Mouse (Mus musculus): ENCODE measurements around the gene Gm38431.
A peak's percentile ranks its signal among the peaks of the same experiment; 100 is the strongest.
"Not testable (repeated sequence)": the region's sequence is repeated elsewhere in the genome, so short reads cannot be mapped to it uniquely, and the experiment has no call there.

Gene Gm38431

DNA sequence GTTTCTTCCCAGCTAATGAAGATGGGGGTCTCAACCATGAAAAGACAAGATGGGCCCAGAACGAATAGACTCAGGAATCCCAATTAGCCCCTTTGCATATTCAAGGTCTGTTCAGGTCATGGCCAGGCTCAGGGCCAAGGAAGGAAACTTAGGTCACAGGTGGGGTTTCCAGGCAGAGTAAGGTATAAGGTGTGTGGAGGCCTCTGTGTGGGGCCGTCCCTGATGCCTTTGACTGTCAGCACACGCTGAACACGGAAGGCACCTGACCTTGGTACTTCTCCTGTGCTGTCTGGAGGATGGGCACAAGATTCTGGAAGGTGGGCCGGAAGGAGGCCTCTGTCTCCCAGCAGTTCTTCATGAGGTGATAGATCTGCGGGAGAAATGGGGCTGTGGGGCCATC lies 13.0 kb upstream of the Gm38431 start:
- no peak for DNase-seq

DNA sequence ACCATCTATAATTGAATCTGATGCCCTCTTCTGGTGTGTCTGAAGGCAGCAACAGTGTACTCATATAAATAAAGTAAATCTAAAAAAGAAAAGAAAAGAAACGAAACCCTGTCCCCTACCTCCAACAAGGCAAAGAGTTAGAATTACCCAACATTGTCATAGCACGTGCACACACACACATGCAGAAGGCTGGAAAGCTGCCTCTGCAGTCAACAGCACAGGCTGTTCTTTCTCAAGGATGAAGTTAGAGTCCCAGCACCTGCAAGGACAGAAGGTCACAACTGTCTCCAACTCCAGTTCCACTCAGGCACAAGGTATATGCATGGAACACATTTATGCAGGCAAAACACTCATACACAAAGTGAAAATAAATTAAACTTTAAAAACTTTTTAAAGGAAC lies 10.3 kb upstream of the Gm38431 start:
- no peak for DNase-seq

GRCm38 (mm10) chr9:21100447-21101161 lies 8.8 kb upstream of the Gm38431 start:
- no peak for DNase-seq

- peak; percentile 90 for DNase-seq
These were observed 6.0 kb upstream of the Gm38431 start for GRCm38 (mm10) chr9:21097793-21098192.

GRCm38 (mm10) chr9:21095958-21096357 lies 4.2 kb upstream of the Gm38431 start:
- DNase-seq: no peak

DNA sequence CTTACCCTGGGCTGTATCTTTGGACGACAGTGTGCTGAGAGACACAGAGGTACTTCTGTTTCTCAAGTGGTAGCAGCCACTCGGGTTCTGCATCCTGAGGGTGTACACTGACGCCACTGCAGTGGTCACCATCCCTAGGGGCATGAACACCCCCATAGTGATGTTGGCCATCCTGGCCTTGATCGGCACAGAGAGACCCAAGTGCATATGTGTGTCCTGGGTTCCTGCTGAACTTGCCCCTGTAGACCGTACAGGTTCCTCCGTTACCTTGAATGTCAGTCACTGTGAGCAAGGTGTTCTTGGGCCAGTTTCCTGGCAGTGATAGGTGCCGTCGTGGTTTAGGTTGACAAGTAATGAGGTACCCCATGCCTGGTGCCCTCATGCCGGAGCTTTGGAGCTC lies 1.6 kb upstream of the Gm38431 start:
- DNase-seq: no peak

GRCm38 (mm10) chr9:21090972-21091706 lies 658 bp downstream of the Gm38431 start:
- DNase-seq: no peak

GRCm38 (mm10) chr9:21090537-21090936 lies 1.3 kb downstream of the Gm38431 start:
- DNase-seq: no peak

- no peak for DNase-seq
These were observed 8.5 kb downstream of the Gm38431 start for GRCm38 (mm10) chr9:21083324-21083723.

DNA sequence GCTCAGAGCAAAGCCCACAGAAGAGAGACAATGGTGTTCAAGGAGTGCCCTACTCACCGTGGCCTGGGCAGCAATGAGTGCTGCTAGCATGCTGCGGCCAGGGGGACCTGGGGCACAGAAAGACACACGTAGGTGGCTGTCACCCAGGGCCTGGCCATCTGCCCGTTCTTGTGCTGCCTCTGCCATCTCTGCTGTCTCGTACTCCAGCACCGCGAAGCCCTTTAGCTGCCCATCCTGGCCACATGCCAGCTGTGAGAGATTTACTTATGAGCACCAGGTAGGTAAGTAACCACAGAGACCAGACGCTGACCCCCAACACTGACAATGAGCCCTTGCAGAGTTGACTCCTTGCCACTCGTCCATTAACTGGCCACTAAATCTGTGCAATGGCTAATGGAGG lies 10.7 kb downstream of the Gm38431 start:
- no peak for DNase-seq

- DNase-seq: no peak
These were observed 16.2 kb downstream of the Gm38431 start for GRCm38 (mm10) chr9:21075625-21076024.

DNA sequence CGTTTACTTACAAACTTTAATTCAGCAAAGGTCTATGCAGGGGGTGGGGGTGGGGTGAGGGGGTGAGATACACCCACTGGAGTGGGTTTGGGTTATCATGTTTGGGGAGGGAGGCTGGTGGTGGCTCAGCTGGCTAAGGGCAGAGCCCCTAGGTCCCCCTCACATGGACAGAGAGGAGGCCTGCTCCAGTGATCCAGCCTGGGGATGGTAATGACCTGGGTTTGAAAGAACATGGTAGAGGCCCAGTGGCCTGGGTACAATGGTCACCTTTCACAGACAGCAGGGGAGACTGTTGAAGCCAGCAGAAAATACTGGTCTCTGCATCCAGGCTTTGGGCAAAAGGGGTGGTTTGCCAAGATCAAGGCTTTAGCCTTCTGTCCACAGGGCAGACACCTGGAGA lies 17.6 kb downstream of the Gm38431 start:
- DNase-seq: no peak

- DNase-seq: peak; percentile 94
These were observed 18.6 kb downstream of the Gm38431 start, which contains the start of the genes Gm49373 and Fdx1l for GRCm38 (mm10) chr9:21073044-21073840. Gm49373 (minus strand) TSS chr9:21073096. Fdx1l (minus strand) TSS chr9:21073614.

DNA sequence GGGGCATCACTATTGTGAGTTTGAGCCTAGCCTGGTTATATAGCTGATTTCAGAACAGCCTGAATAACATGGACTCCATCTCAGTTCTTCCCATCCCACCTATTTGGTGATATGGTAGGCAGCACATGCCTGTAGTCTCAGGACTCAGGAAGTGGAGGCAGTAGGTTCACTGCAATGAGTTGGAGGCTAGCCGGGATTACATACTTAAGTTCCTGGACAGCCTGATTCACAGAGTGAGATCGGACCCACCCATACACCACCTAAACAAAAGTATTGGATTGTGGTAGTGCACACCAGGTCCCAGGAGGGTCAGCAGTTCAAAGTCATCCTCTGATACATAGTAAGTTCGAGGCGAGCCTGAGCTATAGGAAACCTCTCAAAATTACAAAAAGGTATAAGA lies 19.2 kb downstream of the Gm38431 start:
- DNase-seq: no peak

DNA sequence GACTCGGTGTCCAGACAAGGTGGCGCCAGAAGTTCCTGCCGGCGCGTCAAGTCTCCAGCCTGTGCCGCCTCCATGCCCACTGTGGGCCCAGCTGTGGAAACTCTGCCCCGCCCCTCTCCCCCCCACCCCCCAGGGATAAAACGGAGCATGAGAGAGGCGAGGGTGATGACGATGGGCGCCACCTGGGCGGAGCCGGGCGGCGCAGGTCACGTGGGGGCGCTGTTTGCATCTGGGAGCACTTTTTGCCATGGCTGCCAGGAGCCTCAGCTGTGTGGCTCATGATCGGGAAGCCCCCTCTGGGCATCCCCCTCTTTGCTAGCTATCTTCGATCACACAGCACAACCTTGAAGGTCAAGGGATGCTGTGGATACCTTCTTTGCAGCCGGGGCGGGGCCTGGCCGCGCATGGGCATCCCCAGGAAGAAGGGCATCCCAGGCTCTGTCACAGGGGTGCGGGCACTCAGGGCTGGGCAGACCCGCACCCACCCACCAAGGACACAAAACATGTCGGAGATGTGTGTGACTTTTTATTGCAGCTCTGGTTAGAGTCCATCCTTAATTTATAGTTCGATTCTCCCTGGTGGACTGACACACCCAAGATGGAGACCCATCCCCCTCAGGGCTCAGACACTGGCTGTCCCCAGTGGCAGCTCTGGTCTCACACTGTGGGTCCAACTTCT lies 24.7 kb downstream of the Gm38431 start, which contains the start of gene Zglp1:
Zglp1 (minus strand) TSS at position 88 of the 679 bp plus-strand sequence.
- DNase-seq: no peak

GRCm38 (mm10) chr9:21062928-21063327 lies 28.9 kb downstream of the Gm38431 start:
- DNase-seq: peak; percentile 89

DNA sequence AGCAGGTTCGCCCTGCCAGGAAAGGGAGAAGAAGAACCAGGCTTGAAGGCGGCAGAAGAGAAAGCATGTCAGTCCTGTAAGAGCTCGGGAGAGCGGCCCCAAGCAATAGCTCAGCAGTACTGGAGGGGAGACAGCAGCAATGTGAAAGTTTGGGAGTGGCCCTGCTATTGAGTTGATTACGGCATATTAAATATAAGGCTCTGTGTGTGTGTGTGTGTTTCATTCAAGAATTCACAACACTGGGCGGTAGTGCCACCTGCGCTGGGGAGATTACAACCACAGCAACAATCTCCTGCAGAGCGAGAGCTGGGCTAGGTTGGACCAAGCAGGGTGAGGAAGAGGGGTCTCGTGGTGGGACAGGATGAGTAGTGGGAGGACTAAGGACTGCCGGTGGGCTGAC lies 40.2 kb downstream of the Gm38431 start:
- no peak for DNase-seq

GRCm38 (mm10) chr9:21045235-21045634 lies 46.6 kb downstream of the Gm38431 start:
- DNase-seq: no peak

GRCm38 (mm10) chr9:21044785-21045184 lies 47.0 kb downstream of the Gm38431 start:
- not testable (repeated sequence) for DNase-seq

- no peak for DNase-seq
These were observed 48.2 kb downstream of the Gm38431 start for GRCm38 (mm10) chr9:21043563-21043962.

- peak; percentile 93 for DNase-seq
These were observed 50.5 kb downstream of the Gm38431 start for GRCm38 (mm10) chr9:21041308-21041707.

DNA sequence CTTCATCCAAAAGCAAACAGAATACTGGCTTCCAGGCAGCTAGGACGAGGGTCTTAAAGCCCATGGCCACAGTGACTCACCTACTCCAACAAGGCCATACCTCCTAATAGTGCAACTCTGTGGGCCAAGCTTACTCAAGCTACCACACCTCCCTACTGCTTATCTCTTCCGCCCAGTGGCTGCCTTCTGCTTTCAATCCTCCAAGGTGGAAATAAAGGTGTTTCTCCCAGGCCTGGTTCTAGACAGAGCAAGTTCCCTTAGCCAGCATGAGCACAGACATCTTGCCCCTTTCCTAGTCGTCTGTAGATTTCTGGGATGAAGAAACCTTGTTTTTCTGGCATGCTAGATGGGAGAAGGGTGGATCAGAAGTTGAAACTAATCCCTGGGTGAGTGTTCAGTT lies 52.0 kb downstream of the Gm38431 start:
- no peak for DNase-seq

GRCm38 (mm10) chr9:21037481-21037891 lies 54.3 kb downstream of the Gm38431 start:
- peak; percentile 48 for DNase-seq
